Mouse (Mus musculus): ENCODE data around the gene Eif5a2. TPM values are rescaled to one million over a fixed set of nuclear protein-coding genes. Genes with fewer than 3 reads are reported as not detected.

Eif5a2 gene
- polyA plus RNA-seq, 1 experiment from 2014 or later, result 9.4 TPM

DNA sequence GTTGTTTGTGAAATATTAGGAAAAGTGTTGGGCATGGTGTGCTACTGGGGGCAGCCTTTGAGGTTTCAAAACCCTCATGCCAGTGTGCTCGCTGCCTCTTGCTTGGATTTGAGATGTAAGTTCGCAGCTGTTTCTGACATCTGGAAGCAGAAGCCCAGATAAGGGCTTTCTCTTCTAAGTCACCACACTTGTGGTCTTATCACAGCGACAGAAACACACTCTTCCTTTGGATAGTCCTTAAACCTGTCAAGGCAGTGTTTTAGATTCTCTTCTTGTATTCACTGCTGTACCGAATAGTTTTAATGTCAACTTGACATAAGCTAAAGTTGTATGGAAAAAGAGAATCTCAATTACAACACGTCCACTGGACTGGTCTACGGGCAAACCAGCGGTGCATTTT, 5.7 kb upstream of the Eif5a2 start:
- peak overlapping the region; percentile 69 for H3K9ac ChIP-seq
- peak overlapping the region; percentile 100 for H3K27ac ChIP-seq
- H3K9me3 ChIP-seq (replicated peaks), result no peaks in the 10 kb centered on the region
- H3K4me2 ChIP-seq, result peak overlapping the region; percentile 80
- 21% methylated on average over 7 of the region's 7 CpGs for WGBS (ENCODE audit: insufficient replicate concordance)
- ATAC-seq, result peak; percentile 76
- H3K27me3 ChIP-seq (replicated peaks), result no peaks in the 10 kb centered on the region
- H3K4me3 ChIP-seq, result peak overlapping the region; percentile 40
- no peaks in the 10 kb centered on the region for H3K36me3 ChIP-seq
- peaks cover 35% of the 10 kb centered on the region for H3K4me1 ChIP-seq

- H3K4me3 ChIP-seq, result peak overlapping the region; percentile 40
- H3K27ac ChIP-seq, result peak overlapping the region; percentile 100
- H3K9me3 ChIP-seq (replicated peaks), result no peaks in the 10 kb centered on the region
- peak overlapping the region; percentile 69 for H3K9ac ChIP-seq
- no peaks in the 10 kb centered on the region for H3K36me3 ChIP-seq
- peaks cover 41% of the 10 kb centered on the region for H3K4me1 ChIP-seq
- H3K27me3 ChIP-seq (replicated peaks), result no peaks in the 10 kb centered on the region
- WGBS (ENCODE audit: insufficient replicate concordance), result 14% methylated on average over 1 of the region's 1 CpGs
- peak; percentile 89 for ATAC-seq
- peak overlapping the region; percentile 80 for H3K4me2 ChIP-seq
Measured at GRCm38 (mm10) chr3:28775958-28776357, 5.1 kb upstream of the Eif5a2 start.

DNA sequence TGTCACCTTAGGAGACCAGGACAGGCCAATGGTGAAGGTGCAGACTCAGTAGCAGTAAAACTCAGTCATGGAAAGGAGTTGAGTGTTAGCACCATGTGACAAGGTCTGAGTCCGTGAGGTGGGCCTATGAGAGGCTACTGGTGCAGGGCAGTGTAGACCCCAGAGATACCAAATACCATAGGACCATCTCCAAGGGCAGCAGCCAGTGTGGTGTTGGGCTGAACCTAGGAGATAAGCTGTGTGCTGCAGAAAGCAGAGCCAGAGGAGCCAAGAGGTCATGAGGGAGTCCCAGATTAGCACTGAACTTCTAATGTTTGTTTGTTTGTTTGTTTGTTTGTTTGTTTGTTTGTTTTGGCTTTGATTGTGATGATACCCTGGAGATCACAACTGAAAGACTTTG, 4.6 kb upstream of the Eif5a2 start:
- H3K9ac ChIP-seq, result peak overlapping the region; percentile 64
- ATAC-seq, result peak; percentile 78
- WGBS (ENCODE audit: insufficient replicate concordance), result 21% methylated on average over 1 of the region's 1 CpGs
- peak overlapping the region; percentile 80 for H3K4me2 ChIP-seq
- no peaks in the 10 kb centered on the region for H3K9me3 ChIP-seq (replicated peaks)
- no peaks in the 10 kb centered on the region for H3K27me3 ChIP-seq (replicated peaks)
- peak overlapping the region; percentile 100 for H3K27ac ChIP-seq
- no peaks in the 10 kb centered on the region for H3K36me3 ChIP-seq
- H3K4me3 ChIP-seq, result peak overlapping the region; percentile 40
- H3K4me1 ChIP-seq, result peaks cover 43% of the 10 kb centered on the region

DNA sequence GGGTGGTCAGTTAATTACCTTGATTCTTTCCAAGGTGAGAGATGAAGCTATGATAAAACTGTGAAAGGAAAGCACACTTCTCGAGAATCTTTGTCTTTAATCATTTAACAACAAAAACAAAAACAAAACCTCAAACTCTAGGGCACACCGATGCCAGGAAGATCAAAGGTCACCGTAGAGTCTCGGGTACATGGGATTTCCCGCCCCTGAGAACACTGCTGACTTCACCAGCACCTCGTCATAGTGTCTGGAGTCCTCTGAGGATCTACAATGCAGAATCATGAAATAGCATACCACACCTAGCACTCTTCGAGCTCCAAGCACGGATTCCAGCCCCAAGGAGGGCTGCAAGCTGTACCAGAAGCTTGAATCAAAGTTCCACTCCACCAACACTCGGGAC, 565 bp upstream of the Eif5a2 start:
- Histone ChIP-seq H3K4me2 (peak overlapping the region; percentile 98), H3K9me3 (replicated peaks) (no peaks in the 10 kb centered on the region), H3K27ac (peak overlapping the region; percentile 61), H3K27me3 (replicated peaks) (no peaks in the 10 kb centered on the region), H3K36me3 (0 out of 2 replicates have a peak, but pooled peaks cover 4% of the 10 kb centered on the region), H3K4me3 (peak overlapping the region; percentile 84), H3K9ac (no peak overlapping the region), H3K4me1 (peaks cover 44% of the 10 kb centered on the region)
- ATAC-seq, result no peak
- 70% methylated on average over 9 of the region's 9 CpGs for WGBS (ENCODE audit: insufficient replicate concordance)

GRCm38 (mm10) chr3:28781422-28781821, 346 bp downstream of the Eif5a2 start:
- Histone ChIP-seq H3K4me1 (peaks cover 45% of the 10 kb centered on the region), H3K36me3 (0 out of 2 replicates have a peak, but pooled peaks cover 4% of the 10 kb centered on the region), H3K27ac (peak overlapping the region; percentile 47; the same call in 1 of the 2 replicates), H3K4me2 (peak overlapping the region; percentile 98), H3K9me3 (replicated peaks) (no peaks in the 10 kb centered on the region), H3K4me3 (peak overlapping the region; percentile 84), H3K27me3 (replicated peaks) (no peaks in the 10 kb centered on the region), H3K9ac (peak overlapping the region; percentile 85)
- ATAC-seq, result peak; percentile 56
- 2% methylated on average over 39 of the region's 41 CpGs for WGBS (ENCODE audit: insufficient replicate concordance)

- no peak for ATAC-seq
- H3K27me3 ChIP-seq (replicated peaks), result no peaks in the 10 kb centered on the region
- H3K4me3 ChIP-seq, result peak overlapping the region; percentile 84
- peaks cover 45% of the 10 kb centered on the region for H3K4me1 ChIP-seq
- WGBS (ENCODE audit: insufficient replicate concordance), result 26% methylated on average over 14 of the region's 14 CpGs
- H3K27ac ChIP-seq, result no peak overlapping the region
- peak overlapping the region; percentile 85 for H3K9ac ChIP-seq
- H3K9me3 ChIP-seq (replicated peaks), result no peaks in the 10 kb centered on the region
- H3K4me2 ChIP-seq, result peak overlapping the region; percentile 98
- H3K36me3 ChIP-seq, result 0 out of 2 replicates have a peak, but pooled peaks cover 4% of the 10 kb centered on the region
Measured at GRCm38 (mm10) chr3:28781848-28782247, 772 bp downstream of the Eif5a2 start.

GRCm38 (mm10) chr3:28784176-28784575, 3.1 kb downstream of the Eif5a2 start:
- no peak for ATAC-seq
- Histone ChIP-seq H3K4me2 (no peak overlapping the region), H3K4me1 (peaks cover 39% of the 10 kb centered on the region), H3K9me3 (replicated peaks) (no peaks in the 10 kb centered on the region), H3K27ac (no peak overlapping the region), H3K27me3 (replicated peaks) (no peaks in the 10 kb centered on the region), H3K4me3 (no peak overlapping the region), H3K9ac (no peak overlapping the region), H3K36me3 (0 out of 2 replicates have a peak, but pooled peaks cover 4% of the 10 kb centered on the region)
- WGBS (ENCODE audit: insufficient replicate concordance), result 87% methylated on average over 2 of the region's 2 CpGs

DNA sequence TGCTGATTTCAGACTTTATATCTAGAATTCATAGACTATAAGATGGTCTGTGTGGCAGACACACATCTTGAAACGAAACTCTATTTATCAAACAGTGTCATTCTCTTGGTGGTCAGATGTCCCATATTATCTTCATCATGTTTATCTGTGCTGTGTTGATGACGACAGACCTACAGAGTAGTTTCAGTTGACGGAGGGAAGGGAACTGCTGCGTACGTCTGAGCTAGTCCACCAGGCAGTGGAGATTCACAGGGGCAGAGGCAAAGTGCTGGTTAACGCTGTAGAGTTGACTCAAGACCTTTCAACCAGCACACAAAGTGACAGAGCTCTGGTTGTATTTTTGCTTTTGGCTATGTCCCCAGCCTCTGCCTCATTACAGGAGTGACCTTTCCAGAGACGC, 13.8 kb downstream of the Eif5a2 start:
- Histone ChIP-seq H3K4me1 (0 out of 2 replicates have a peak, but pooled peaks cover 4% of the 10 kb centered on the region), H3K36me3 (no peaks in the 10 kb centered on the region), H3K9ac (no peak overlapping the region), H3K9me3 (replicated peaks) (no peaks in the 10 kb centered on the region), H3K4me2 (no peak overlapping the region), H3K4me3 (no peak overlapping the region), H3K27me3 (replicated peaks) (no peaks in the 10 kb centered on the region), H3K27ac (no peak overlapping the region)
- 53% methylated on average over 7 of the region's 7 CpGs for WGBS (ENCODE audit: insufficient replicate concordance)
- no peak for ATAC-seq

DNA sequence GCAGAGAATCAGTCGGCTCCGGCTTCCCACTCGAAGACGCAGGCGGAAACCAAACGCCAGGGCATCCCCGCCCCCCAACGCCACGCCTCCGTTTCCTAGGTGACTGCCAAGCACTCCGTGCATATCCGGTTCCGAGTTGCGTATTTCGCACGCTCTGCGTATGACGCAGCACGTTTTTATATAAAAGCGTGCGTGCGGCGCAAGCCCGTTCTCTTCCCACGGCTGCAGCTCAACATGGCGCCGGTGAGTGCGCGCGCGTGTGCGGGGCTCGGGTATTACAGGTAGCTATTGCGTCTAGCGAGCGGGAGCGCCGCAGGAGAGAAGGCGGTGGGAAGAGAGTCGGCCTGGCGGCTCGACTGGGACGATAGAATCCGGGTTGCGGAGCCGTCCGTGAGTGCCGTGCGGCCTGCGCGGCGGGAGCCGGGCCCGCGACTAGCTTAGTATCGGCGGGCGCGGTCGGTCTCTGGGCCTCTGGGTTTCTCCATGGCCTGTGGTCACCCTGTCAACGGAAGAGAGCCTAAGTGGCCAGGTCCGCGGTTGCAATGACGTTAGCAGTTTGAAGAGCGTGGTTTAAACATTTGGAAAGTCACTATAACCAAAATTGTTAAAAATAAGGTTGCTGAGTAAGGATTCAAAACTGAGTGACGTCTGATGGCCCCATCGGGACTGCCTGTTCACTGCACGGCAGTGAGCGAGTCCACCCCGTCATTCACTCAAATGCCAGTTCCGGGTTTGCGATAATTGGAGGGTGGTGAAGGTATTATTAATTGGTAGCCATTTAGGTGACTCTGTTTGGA, 24.4 kb downstream of the Eif5a2 start, which contains the start of gene Rpl22l1:
TSS of gene Rpl22l1 (plus strand) at position 136 of the 797 bp plus-strand sequence.
- no peaks in the 10 kb centered on the region for H3K27me3 ChIP-seq (replicated peaks)
- H3K9ac ChIP-seq, result peak within 1 kb of the TSS; percentile 93
- no peaks in the 10 kb centered on the region for H3K9me3 ChIP-seq (replicated peaks)
- H3K27ac ChIP-seq, result peak within 1 kb of the TSS; percentile 86
- WGBS (ENCODE audit: insufficient replicate concordance), result 1% methylated on average over 72 of the region's 72 CpGs
- peaks cover 19% of the 10 kb centered on the region for H3K4me1 ChIP-seq
- H3K36me3 ChIP-seq, result peaks cover 32% of the 10 kb centered on the region
- ATAC-seq, result peak; percentile 98
- H3K4me3 ChIP-seq, result peak within 1 kb of the TSS; percentile 88
- peak within 1 kb of the TSS; percentile 79 for H3K4me2 ChIP-seq

GRCm38 (mm10) chr3:28808039-28808643, 27.1 kb downstream of the Eif5a2 start:
- Histone ChIP-seq H3K9me3 (replicated peaks) (no peaks in the 10 kb centered on the region), H3K9ac (no peak overlapping the region), H3K27ac (no peak overlapping the region), H3K4me3 (no peak overlapping the region), H3K4me1 (peaks cover 19% of the 10 kb centered on the region), H3K27me3 (replicated peaks) (no peaks in the 10 kb centered on the region), H3K4me2 (no peak overlapping the region), H3K36me3 (peaks cover 32% of the 10 kb centered on the region)
- WGBS (ENCODE audit: insufficient replicate concordance), result 80% methylated on average over 4 of the region's 4 CpGs
- no peak for ATAC-seq

GRCm38 (mm10) chr3:28811441-28811840, 30.4 kb downstream of the Eif5a2 start:
- peaks cover 29% of the 10 kb centered on the region for H3K36me3 ChIP-seq
- 66% methylated on average over 4 of the region's 4 CpGs for WGBS (ENCODE audit: insufficient replicate concordance)
- peaks cover 12% of the 10 kb centered on the region for H3K4me1 ChIP-seq
- H3K27ac ChIP-seq, result no peak overlapping the region
- no peak overlapping the region for H3K9ac ChIP-seq
- no peak overlapping the region for H3K4me3 ChIP-seq
- ATAC-seq, result no peak
- H3K9me3 ChIP-seq (replicated peaks), result no peaks in the 10 kb centered on the region
- no peaks in the 10 kb centered on the region for H3K27me3 ChIP-seq (replicated peaks)
- H3K4me2 ChIP-seq, result no peak overlapping the region

DNA sequence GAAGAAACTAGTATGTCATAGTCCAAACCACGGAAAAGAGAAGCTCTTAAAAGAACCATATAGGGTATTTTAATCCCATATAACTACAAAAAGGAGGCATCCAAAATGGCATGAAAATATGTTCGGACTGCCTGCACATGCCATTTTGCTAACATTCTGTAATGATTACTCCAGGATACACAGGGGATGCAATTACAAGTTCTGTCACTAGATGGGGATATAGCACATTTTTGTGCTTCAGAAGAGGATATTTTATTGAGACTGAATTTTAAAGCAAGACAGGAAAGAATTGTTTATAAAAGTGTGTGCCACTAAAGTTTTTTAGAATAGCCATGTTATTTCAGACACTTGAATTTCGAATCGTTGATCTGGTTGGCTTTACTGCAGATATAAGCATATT, 33.3 kb downstream of the Eif5a2 start:
- H3K36me3 ChIP-seq, result peaks cover under 1% of the 10 kb centered on the region; the same call in 1 of the 2 replicates
- H3K27ac ChIP-seq, result no peak overlapping the region
- 9% methylated on average over 4 of the region's 4 CpGs for WGBS (ENCODE audit: insufficient replicate concordance)
- ATAC-seq, result no peak
- no peaks in the 10 kb centered on the region for H3K9me3 ChIP-seq (replicated peaks)
- no peak overlapping the region for H3K4me2 ChIP-seq
- H3K9ac ChIP-seq, result no peak overlapping the region
- H3K4me3 ChIP-seq, result no peak overlapping the region
- H3K27me3 ChIP-seq (replicated peaks), result no peaks in the 10 kb centered on the region
- peaks cover 8% of the 10 kb centered on the region for H3K4me1 ChIP-seq

Measured in liver, embryonic 12.5 days (tissue).